Mouse (Mus musculus) thymus, adult 18-20 months (tissue): Measurements from ENCODE around the gene Zhx3.
A peak's percentile ranks its signal among the peaks of the same experiment; 100 is the strongest.

Experiments used
- DNase-seq, 2 experiments: peaks; one replicate each; pipeline ENCODE4 v3.0.0; 2022; ENCODE audit warnings: mixed read lengths in 2 of 2

Gene Zhx3

GRCm38 (mm10) chr2:160746637-160747036 lies 126.2 kb downstream of the Zhx3 start:
- DNase-seq = no peak

DNA sequence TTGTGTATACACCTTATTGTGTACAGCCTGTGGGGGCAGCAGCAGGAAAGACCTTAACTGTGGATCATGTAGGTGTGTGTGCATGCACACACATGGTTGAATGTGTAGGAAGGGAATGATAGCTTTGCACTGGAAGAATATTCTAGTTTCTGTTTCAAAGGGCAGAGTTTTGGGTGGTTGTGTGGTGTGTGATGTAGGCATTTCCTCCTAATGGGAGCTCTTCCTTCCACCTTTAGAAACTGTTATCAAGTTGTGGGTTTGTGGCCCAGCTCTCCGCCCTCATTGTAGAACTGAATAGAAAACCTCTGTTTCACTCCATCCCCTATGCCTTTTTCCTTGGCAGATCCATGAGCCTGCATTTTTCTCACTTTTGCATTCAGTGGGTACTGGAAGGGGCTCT lies 127.3 kb downstream of the Zhx3 start:
- DNase-seq = no peak

- DNase-seq = no peak
These were observed 128.0 kb downstream of the Zhx3 start for GRCm38 (mm10) chr2:160744823-160745210.

DNA sequence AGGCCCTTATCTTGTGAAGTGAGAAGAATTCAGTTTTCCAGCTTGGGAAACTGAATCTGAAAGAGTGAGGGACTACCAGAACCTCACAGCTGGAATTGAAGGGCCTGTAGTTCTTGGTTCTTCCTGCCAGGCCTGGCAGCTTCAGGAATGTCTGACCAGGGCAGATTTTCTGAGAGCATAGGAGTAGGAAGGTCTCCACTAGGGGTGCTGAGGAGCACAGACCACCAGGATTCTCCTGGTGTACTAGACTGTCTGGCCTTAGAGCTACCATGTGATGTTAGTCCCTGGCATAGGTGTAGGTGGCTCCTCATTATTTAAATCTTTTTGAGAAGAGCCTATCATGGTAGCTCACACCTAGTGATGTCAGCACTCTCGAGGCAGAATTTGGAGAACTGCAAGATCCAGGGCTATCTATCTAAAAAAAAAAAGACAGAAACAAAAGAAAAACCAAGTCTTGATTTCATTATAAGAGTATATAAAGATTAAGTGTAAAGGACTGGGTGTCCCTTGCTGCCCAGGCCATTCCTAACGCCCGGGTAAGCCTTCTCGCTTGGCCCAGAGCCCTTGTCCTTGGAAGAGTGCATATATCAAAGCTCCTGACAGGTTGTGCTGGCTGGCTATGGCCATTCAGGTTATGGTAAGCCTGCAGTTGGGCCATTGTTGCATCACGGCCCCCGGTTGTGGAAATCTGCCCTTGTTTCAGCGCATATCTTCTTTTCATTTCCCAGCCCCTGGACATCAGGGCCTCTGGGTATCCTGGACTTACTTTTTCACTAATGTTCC lies 128.6 kb downstream of the Zhx3 start:
- DNase-seq = peak in 1 of 2 experiments; percentile 45

DNA sequence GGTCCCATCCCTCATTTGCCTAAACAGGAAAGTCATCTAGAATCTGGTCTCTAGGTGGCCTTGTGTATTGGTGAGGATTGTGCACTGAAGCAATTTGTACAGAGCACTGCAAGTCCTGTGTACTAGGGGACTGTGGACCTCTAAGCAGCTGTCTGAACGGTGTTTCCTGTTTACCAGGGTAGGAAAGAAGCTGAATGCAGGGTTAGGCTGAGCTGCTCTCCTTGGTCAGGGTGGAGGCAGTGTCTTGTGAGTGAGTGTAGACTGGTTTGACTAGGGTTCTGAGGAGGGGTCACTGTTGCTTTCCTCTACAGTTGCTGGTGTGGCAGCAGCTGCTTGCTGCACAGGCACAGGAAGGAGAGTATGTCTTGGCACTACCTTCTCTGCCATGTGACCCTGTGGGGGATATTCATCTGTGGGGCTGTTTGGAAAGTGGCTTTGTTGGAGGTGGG lies 130.6 kb downstream of the Zhx3 start:
- DNase-seq = peak in 1 of 2 experiments; percentile 57

GRCm38 (mm10) chr2:160741580-160741979 lies 131.2 kb downstream of the Zhx3 start:
- DNase-seq = no peak

- peak in 1 of 2 experiments; percentile 65 for DNase-seq
These were observed 132.2 kb downstream of the Zhx3 start for GRCm38 (mm10) chr2:160740521-160741156.

- DNase-seq = no peak
These were observed 133.0 kb downstream of the Zhx3 start for GRCm38 (mm10) chr2:160739647-160740356.

- DNase-seq = no peak
These were observed 134.4 kb downstream of the Zhx3 start for GRCm38 (mm10) chr2:160738354-160738753.

- no peak for DNase-seq
These were observed 136.3 kb downstream of the Zhx3 start for GRCm38 (mm10) chr2:160736466-160736865.

GRCm38 (mm10) chr2:160735706-160736310 lies 137.0 kb downstream of the Zhx3 start:
- no peak for DNase-seq

GRCm38 (mm10) chr2:160734331-160734730 lies 138.5 kb downstream of the Zhx3 start:
- DNase-seq = peak in 1 of 2 experiments; percentile 39

- peak in 1 of 2 experiments; percentile 47 for DNase-seq
These were observed 139.7 kb downstream of the Zhx3 start for GRCm38 (mm10) chr2:160733131-160733531.

- DNase-seq = no peak
These were observed 140.3 kb downstream of the Zhx3 start for GRCm38 (mm10) chr2:160732420-160732995.

DNA sequence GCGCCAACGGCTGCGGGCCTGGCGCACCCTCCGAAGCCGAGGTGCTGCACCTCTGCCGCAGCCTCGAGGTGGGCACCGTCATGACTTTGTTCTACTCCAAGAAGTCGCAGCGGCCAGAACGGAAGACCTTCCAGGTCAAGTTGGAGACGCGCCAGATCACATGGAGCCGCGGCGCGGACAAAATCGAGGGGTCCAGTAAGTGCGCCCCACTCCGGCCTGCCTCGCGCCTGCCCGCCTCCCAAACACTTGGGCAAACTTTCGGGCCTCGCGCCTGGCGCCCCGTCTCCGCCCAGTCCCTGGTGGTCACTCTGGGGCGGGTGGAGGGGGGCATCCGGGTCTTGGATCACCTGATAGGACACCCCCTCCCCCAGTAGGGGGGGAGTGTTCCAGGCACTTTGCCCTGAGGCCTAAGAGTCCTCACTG lies 140.9 kb downstream of the Zhx3 start:
- DNase-seq = peak in 1 of 2 experiments; percentile 68

DNA sequence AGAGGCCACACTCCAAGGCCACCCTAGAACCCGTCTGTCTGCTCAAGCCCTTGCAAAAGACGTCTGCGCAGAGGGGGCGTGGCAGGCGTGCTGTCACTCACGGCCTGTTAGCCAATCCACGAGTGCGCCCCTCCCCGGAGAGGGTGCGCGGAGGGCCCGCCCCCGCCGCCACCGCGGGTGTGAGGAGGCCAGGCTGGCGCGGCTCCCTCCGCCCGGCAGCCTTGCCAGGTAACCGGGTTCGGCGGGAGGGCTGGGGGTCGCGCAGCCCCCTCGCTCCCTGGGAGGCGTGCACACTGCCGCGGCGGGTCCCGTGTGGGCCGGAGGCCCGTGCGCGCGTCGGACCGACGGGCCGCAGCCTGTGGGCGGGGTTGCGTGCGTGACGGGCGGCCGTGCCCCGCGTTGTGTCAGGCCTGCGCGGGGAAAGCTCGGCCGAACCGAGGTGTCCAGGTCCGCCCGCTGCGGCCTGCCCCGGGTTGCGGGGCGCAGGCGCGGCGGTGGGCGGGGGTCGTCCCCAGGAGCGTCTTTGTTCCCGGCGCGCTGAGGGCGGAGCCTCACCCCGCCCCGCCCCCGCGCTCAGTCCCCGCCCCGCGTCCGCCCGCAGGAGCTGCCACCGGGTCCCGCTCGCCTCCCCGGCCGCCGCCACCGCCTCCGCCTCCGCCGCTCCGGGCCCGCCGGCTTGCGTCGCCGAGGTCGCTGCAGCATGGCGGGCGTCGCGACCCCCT lies 141.5 kb downstream of the Zhx3 start, which contains the start of gene Plcg1:
TSS of gene Plcg1 (plus strand) at position 184 of the 722 bp plus-strand sequence.
- peak; percentile 90 to 92 for DNase-seq

- no peak for DNase-seq
These were observed 142.0 kb downstream of the Zhx3 start for GRCm38 (mm10) chr2:160730797-160731116.

DNA sequence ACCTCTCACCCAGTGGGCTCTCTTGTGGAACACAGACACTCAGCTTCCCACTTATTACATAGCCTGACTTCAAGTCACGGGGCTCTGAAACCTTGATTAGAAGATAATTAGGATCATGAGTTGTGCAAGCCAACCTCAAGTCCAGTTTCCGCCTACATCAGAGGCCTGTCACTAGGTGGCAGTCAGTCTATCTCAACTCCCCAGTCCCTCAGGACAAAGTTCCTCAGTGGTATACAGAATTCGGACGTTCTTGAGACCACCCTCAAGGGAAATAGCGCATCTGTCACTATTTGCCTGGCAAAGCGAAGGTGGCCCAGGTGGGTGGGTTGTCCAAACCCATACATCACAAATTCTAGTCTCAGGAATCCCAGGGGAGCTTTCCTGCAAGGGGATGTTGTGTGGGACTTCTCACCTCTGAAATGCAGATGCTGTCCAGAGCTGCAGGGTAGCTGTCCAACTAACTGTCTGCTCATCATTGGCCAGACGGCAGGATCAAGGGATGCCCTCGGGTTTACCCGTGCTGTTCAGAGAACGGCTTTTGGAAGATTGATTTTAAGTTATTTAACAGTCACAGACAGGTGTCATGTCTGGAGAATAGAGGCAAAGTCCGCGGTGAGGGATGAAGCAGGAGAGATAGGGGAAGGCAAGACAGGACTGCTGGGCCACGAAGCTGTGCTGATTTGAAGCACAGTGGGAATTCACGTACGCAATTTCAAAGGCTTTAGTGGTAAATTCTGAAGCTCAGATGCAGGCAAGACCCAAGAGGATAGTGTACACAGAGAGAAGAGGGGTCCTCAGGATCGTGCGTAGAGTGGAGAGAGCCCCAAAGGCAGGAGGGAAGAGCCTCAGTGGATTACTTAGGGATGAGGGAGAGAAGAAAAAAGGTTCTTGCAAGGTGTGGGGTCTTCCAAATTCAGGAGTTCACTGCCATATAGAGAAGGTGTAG lies 142.7 kb downstream of the Zhx3 start:
- no peak for DNase-seq

DNA sequence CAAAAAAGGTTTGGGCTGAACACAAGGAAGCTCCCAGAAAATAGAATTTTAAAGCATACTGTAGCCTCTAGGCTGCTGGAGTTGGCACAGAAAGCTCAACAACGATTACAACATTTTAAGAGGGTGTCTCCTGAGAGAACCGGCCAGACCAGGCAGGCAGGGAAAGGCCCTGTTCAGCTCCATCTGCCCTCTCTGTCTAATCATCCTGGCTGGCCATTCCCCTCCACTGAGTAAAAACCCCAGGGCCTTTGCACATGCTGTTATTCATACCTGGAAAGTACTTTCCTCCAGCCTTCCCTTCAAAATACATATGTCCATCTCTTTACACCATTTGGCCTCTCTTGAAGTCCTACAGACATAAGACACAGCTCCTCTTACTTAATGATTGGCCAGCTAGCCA lies 143.4 kb downstream of the Zhx3 start:
- DNase-seq = no peak

DNA sequence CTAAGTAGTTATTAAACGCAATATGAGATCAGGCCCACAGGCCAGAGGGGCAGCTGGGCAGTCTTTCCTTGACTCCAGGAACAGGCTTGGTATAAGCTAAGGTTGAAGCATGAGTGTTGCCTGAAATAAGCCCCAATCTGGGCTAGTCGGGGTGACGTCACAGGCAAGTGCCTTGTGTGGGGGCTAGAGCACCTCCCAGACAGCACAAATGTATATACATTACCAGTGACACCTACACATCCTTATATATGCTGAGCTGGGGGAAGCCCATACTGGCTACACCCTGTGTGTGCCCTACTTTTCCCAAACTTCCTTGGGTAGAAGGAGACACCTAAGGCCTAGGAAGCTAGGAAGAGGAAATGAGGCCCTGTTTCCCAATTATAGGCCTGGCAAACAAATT lies 143.8 kb downstream of the Zhx3 start:
- DNase-seq = no peak
